Mouse (Mus musculus): ENCODE measurements around the gene Snx29. TPM values are rescaled to one million over a fixed set of nuclear protein-coding genes. Genes with fewer than 3 reads are reported as not detected.
A peak's percentile ranks its signal among the peaks of the same experiment; 100 is the strongest.
"Not testable (repeated sequence)": the region's sequence is repeated elsewhere in the genome, so short reads cannot be mapped to it uniquely, and the experiment has no call there.

Snx29 gene
- total RNA-seq, 1 experiment = 9.6 TPM

DNA sequence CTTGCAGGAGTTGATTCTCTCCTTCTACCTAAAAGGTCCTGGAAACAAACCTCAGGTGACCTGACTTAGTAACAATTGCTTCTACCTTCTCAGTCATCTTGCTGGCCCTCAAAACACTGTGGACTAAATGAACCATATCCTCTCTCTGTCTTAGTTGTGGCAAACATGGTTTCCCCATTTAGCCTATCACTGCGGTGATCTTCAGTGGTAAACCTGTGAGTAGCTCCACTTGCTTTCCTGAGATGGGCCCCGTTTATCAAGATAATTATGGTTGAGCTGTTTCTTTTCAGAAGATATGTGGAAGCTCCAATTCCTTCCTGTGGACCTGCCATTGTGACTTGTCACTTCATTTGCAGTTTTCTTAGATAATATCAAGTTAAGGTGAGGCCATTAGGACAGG lies 37.8 kb upstream of the Snx29 start:
- H3K36me3 ChIP-seq (ENCODE audit: control insufficient read depth, insufficient read depth, low read length, poor library complexity, severe bottlenecking) = peaks cover 1% of the 10 kb centered on the region; the same call in 1 of the 2 replicates
- no peak for TF ChIP-seq ZNF384 (IDR thresholded peaks at IDR 0.05; ENCODE audit: low read depth, low read length)
- TF ChIP-seq MAFK (IDR thresholded peaks at IDR 0.05; ENCODE audit: insufficient read depth, low read depth, low read length) = no peak
- TF ChIP-seq HCFC1 (IDR thresholded peaks at IDR 0.05; ENCODE audit: borderline replicate concordance, insufficient read depth, low read length) = no peak
- no peak for TF ChIP-seq ZC3H11A (IDR thresholded peaks at IDR 0.05; ENCODE audit: borderline replicate concordance, low read depth, low read length)
- no peak for TF ChIP-seq CHD2 (IDR thresholded peaks at IDR 0.05; ENCODE audit: low read depth, low read length)
- H3K9ac ChIP-seq (ENCODE audit: insufficient read depth, low read depth, low read length, poor library complexity, severe bottlenecking) = no peak overlapping the region
- no peak overlapping the region for H3K27ac ChIP-seq (ENCODE audit: insufficient read depth, low read depth, low read length, poor library complexity, severe bottlenecking)
- no peak overlapping the region for H3K4me3 ChIP-seq (ENCODE audit: insufficient read depth in 1 of 2, low read depth in 1 of 2, low read length in 2 of 2, poor library complexity in 1 of 2, severe bottlenecking in 1 of 2)
- in situ Hi-C loops (cut with MboI; ENCODE audit: low sequenced_read_pairs in 2 of 2, unreplicated experiment in 2 of 2) = no loop called here
- no peaks in the 10 kb centered on the region for H3K9me3 ChIP-seq (ENCODE audit: control insufficient read depth, insufficient read depth, low read depth, low read length)
- no peak for DNase-seq (ENCODE audit: low read depth, low spot score)
- H3K4me1 ChIP-seq (ENCODE audit: control insufficient read depth in 2 of 2, insufficient read depth in 2 of 2, low read length in 2 of 2, poor library complexity in 1 of 2) = peaks cover 0 to 2% of the 10 kb centered on the region in 2 experiments; a peak in 1 of 4 replicates

DNA sequence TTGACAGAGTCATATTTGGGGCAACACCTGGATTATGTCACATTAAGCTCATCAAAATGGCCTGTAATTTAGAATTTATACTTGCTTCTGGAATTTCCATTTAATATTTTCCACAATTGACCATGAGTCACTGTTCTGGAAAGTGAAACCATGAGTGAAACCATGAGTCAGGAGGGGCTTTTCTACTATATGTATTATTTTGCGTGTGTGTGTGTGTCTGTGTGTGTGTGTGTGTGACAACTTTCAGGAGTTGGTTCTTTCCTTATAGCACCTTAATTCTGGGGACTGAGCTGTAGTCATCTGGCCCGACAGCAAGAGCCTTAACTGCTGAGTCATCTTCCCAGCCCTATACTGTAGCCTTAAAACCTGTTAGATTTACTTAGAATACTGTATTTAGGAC lies 36.8 kb upstream of the Snx29 start:
- DNase-seq (ENCODE audit: low read depth, low spot score) = no peak
- Histone ChIP-seq H3K36me3 (ENCODE audit: control insufficient read depth, insufficient read depth, low read length, poor library complexity, severe bottlenecking) (peaks cover 3% of the 10 kb centered on the region; the same call in 1 of the 2 replicates), H3K9ac (ENCODE audit: insufficient read depth, low read depth, low read length, poor library complexity, severe bottlenecking) (no peak overlapping the region), H3K4me1 (ENCODE audit: control insufficient read depth in 2 of 2, insufficient read depth in 2 of 2, low read length in 2 of 2, poor library complexity in 1 of 2) (peaks cover 0 to 2% of the 10 kb centered on the region in 2 experiments; a peak in 1 of 4 replicates), H3K4me3 (ENCODE audit: insufficient read depth in 1 of 2, low read depth in 1 of 2, low read length in 2 of 2, poor library complexity in 1 of 2, severe bottlenecking in 1 of 2) (no peak overlapping the region), H3K9me3 (ENCODE audit: control insufficient read depth, insufficient read depth, low read depth, low read length) (no peaks in the 10 kb centered on the region), H3K27ac (ENCODE audit: insufficient read depth, low read depth, low read length, poor library complexity, severe bottlenecking) (no peak overlapping the region)
- in situ Hi-C loops (cut with MboI; ENCODE audit: low sequenced_read_pairs in 2 of 2, unreplicated experiment in 2 of 2) = no loop called here
- TF ChIP-seq MAFK (IDR thresholded peaks at IDR 0.05; ENCODE audit: insufficient read depth, low read depth, low read length) = 0 out of 2 replicates have a peak, but pooled peaks have one; percentile 42
- TF ChIP-seq ZNF384 (IDR thresholded peaks at IDR 0.05; ENCODE audit: low read depth, low read length) = no peak
- TF ChIP-seq HCFC1 (IDR thresholded peaks at IDR 0.05; ENCODE audit: borderline replicate concordance, insufficient read depth, low read length) = no peak
- TF ChIP-seq CHD2 (IDR thresholded peaks at IDR 0.05; ENCODE audit: low read depth, low read length) = no peak

DNA sequence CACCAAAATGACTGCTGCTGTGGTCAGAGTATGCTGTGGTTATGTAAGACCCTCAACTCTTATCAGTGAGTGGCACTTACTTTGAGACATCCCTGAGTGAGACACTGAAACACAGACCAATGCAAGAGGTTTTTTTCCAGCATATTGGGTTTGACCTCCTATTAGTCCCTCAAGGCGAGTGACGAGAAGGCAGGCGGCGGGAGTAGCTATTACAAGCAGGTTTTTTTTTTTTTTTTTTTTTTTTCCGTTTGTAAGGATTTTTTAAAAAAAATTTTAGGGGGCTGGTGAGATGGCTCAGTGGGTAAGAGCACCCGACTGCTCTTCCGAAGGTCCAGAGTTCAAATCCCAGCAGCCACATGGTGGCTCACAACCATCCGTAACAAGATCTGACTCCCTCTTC lies 33.8 kb upstream of the Snx29 start:
- in situ Hi-C loops (cut with MboI; ENCODE audit: low sequenced_read_pairs in 2 of 2, unreplicated experiment in 2 of 2); H3K9me3 ChIP-seq (ENCODE audit: control insufficient read depth, insufficient read depth, low read depth, low read length); DNase-seq (ENCODE audit: low read depth, low spot score); H3K9ac ChIP-seq (ENCODE audit: insufficient read depth, low read depth, low read length, poor library complexity, severe bottlenecking); H3K36me3 ChIP-seq (ENCODE audit: control insufficient read depth, insufficient read depth, low read length, poor library complexity, severe bottlenecking); H3K4me3 ChIP-seq (ENCODE audit: insufficient read depth in 1 of 2, low read depth in 1 of 2, low read length in 2 of 2, poor library complexity in 1 of 2, severe bottlenecking in 1 of 2); H3K4me1 ChIP-seq (ENCODE audit: control insufficient read depth in 2 of 2, insufficient read depth in 2 of 2, low read length in 2 of 2, poor library complexity in 1 of 2); H3K27ac ChIP-seq (ENCODE audit: insufficient read depth, low read depth, low read length, poor library complexity, severe bottlenecking): not testable (repeated sequence)
- peak; percentile 84 for TF ChIP-seq ZNF384 (IDR thresholded peaks at IDR 0.05; ENCODE audit: low read depth, low read length)

GRCm38 (mm10) chr16:11295583-11295982 lies 27.1 kb upstream of the Snx29 start:
- Histone ChIP-seq H3K9ac (ENCODE audit: insufficient read depth, low read depth, low read length, poor library complexity, severe bottlenecking) (peak overlapping the region; percentile 62), H3K4me3 (ENCODE audit: insufficient read depth in 1 of 2, low read depth in 1 of 2, low read length in 2 of 2, poor library complexity in 1 of 2, severe bottlenecking in 1 of 2) (peak overlapping the region in 1 of 2 experiments; percentile 46; a peak in 2 of 4 replicates), H3K27ac (ENCODE audit: insufficient read depth, low read depth, low read length, poor library complexity, severe bottlenecking) (peak overlapping the region; percentile 93)
- in situ Hi-C loops (cut with MboI; ENCODE audit: low sequenced_read_pairs in 2 of 2, unreplicated experiment in 2 of 2); H3K4me1 ChIP-seq (ENCODE audit: control insufficient read depth in 2 of 2, insufficient read depth in 2 of 2, low read length in 2 of 2, poor library complexity in 1 of 2); H3K9me3 ChIP-seq (ENCODE audit: control insufficient read depth, insufficient read depth, low read depth, low read length); DNase-seq (ENCODE audit: low read depth, low spot score); H3K36me3 ChIP-seq (ENCODE audit: control insufficient read depth, insufficient read depth, low read length, poor library complexity, severe bottlenecking): not testable (repeated sequence)
- TF ChIP-seq CHD2 (IDR thresholded peaks at IDR 0.05; ENCODE audit: low read depth, low read length) = 0 out of 2 replicates have a peak, but pooled peaks have one; percentile 30

DNA sequence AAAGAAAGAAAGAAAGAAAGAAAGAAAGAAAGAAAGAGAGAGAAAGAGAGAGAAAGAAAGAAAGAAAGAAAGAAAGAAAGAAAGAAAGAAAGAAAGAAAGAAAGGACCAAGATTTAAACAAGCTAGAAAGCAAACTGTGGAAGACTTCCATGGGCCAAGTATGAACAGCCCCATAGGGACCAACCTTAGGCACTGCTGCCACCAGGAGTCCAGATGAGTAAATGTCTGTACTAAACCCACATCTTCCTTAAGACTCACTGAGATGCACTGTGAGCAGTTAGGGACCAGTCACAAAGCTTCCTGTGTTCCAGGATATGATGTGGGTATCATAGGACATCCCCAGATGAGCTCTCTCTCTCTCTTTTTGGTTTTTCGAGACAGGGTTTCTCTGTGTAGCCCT lies 25.0 kb upstream of the Snx29 start:
- TF ChIP-seq ZC3H11A (IDR thresholded peaks at IDR 0.05; ENCODE audit: borderline replicate concordance, low read depth, low read length) = peak; percentile 58; the same call in 1 of the 2 replicates
- in situ Hi-C loops (cut with MboI; ENCODE audit: low sequenced_read_pairs in 2 of 2, unreplicated experiment in 2 of 2); H3K4me1 ChIP-seq (ENCODE audit: control insufficient read depth in 2 of 2, insufficient read depth in 2 of 2, low read length in 2 of 2, poor library complexity in 1 of 2); H3K9ac ChIP-seq (ENCODE audit: insufficient read depth, low read depth, low read length, poor library complexity, severe bottlenecking); H3K27ac ChIP-seq (ENCODE audit: insufficient read depth, low read depth, low read length, poor library complexity, severe bottlenecking); DNase-seq (ENCODE audit: low read depth, low spot score); H3K4me3 ChIP-seq (ENCODE audit: insufficient read depth in 1 of 2, low read depth in 1 of 2, low read length in 2 of 2, poor library complexity in 1 of 2, severe bottlenecking in 1 of 2); H3K9me3 ChIP-seq (ENCODE audit: control insufficient read depth, insufficient read depth, low read depth, low read length); H3K36me3 ChIP-seq (ENCODE audit: control insufficient read depth, insufficient read depth, low read length, poor library complexity, severe bottlenecking): not testable (repeated sequence)
